Mouse (Mus musculus) sigmoid colon, adult 10 weeks (tissue): ENCODE measurements around the gene Zfp551. TPM values are rescaled to one million over a fixed set of nuclear protein-coding genes. Genes with fewer than 3 reads are reported as not detected.

Experiments used
- polyA plus RNA-seq: library from polyadenylated mRNA; stranded (reverse); fragments of 350-450 nt; fragmentation: Illumina TruSeq; extraction: RNeasy Lipid Tissue Mini Kit (QIAGEN cat#74804); gene quantifications from one replicate; pipeline ENCODE4 v1.2.3, GENCODE M21; 2014; ENCODE audit warnings: low read depth, low replicate concordance

The Zfp551 gene
- polyA plus RNA-seq = 2.2 TPM

GRCm38 (mm10) chr7:12422245-12422849 is at the start of gene Zfp551:
TSS of gene Zfp551 (minus strand) at chr7:12422751.

GRCm38 (mm10) chr7:12369173-12369572 is 53.4 kb downstream of the Zfp551 start, which contains the start of gene Vmn1r84:
TSS of gene Vmn1r84 (minus strand) at chr7:12369273.

Other genes starting within 250 kb of the Zfp551 start
- gene Vmn1r80, start 233.5 kb downstream of the Zfp551 start, polyA plus RNA-seq = not detected
- not detected for gene Vmn1r81, start 154.5 kb downstream of the Zfp551 start, polyA plus RNA-seq
- gene Vmn1r82, start 122.3 kb downstream of the Zfp551 start, polyA plus RNA-seq = not detected
- gene Vmn1r83, start 93.3 kb downstream of the Zfp551 start, polyA plus RNA-seq = not detected
- not detected for gene Vmn1r84, start 53.5 kb downstream of the Zfp551 start, polyA plus RNA-seq
- 36.8 TPM for gene Zfp606, start 55.5 kb upstream of the Zfp551 start, polyA plus RNA-seq
- not detected for gene 2900092C05Rik, start 89.8 kb upstream of the Zfp551 start, polyA plus RNA-seq
- gene Vmn2r53, start 186.0 kb upstream of the Zfp551 start, polyA plus RNA-seq = not detected
- gene Vmn2r54, start 217.6 kb upstream of the Zfp551 start, polyA plus RNA-seq = not detected